Mouse (Mus musculus) stomach, postnatal 0 days (tissue): ENCODE data around the gene Ppp2r1b. TPM values are rescaled to one million over a fixed set of nuclear protein-coding genes. Genes with fewer than 3 reads are reported as not detected.
A peak's percentile ranks its signal among the peaks of the same experiment; 100 is the strongest.

Source experiments
- ATAC-seq: fragments of 200-750 bp; cut with Nextera tagmentation; 2 replicates; pipeline ENCODE4 v1.8.0; 2017; ENCODE audit not compliant: low FRiP score, low TSS enrichment
- DNase-seq: peaks from one replicate; pipeline ENCODE4 v3.0.0-alpha.2; 2016; ENCODE audit warnings: low spot score
- H3K27ac ChIP-seq: fragments of 300-500 bp; sonication (generic); replicated peaks from 2 replicates; pipeline ENCODE4 v1.5.1; 2014; ENCODE audit warnings: mild to moderate bottlenecking, control low read depth
- H3K27me3 ChIP-seq: fragments of 300-500 bp; sonication (generic); 2 replicates; pipeline ENCODE4 v1.6.1; 2014; ENCODE audit warnings: low read length; ENCODE audit not compliant: control insufficient read depth, insufficient read depth
- H3K36me3 ChIP-seq: fragments of 300-500 bp; sonication (generic); 2 replicates; pipeline ENCODE4 v1.6.1; 2014; ENCODE audit warnings: low read length, mixed read lengths; ENCODE audit not compliant: control insufficient read depth, insufficient read depth
- H3K4me1 ChIP-seq: fragments of 300-500 bp; sonication (generic); replicated peaks from 2 replicates; pipeline ENCODE4 v1.6.1; 2014; ENCODE audit warnings: antibody characterized with exemption; ENCODE audit not compliant: control insufficient read depth, insufficient read depth
- H3K4me2 ChIP-seq: fragments of 300-500 bp; sonication (generic); replicated peaks from 2 replicates; pipeline ENCODE4 v1.6.1; 2014; ENCODE audit warnings: low read depth, mild to moderate bottlenecking, control low read depth, moderate library complexity
- H3K4me3 ChIP-seq: fragments of 300-500 bp; sonication (generic); 2 replicates; pipeline ENCODE4 v1.5.1; 2014; ENCODE audit warnings: low read depth, low read length, control low read depth
- H3K9ac ChIP-seq: fragments of 300-500 bp; sonication (generic); 2 replicates; pipeline ENCODE4 v1.6.1; 2014; ENCODE audit warnings: mild to moderate bottlenecking, low read length, control low read depth, mixed read lengths
- H3K9me3 ChIP-seq: fragments of 300-500 bp; sonication (generic); 2 replicates; pipeline ENCODE4 v1.6.1; 2016; ENCODE audit warnings: low read length; ENCODE audit not compliant: control insufficient read depth
- CTCF ChIP-seq: IDR thresholded peaks from 2 replicates; pipeline ENCODE4 v1.5.1; 2016; ENCODE audit warnings: antibody characterized with exemption, low read depth, mild to moderate bottlenecking, moderate library complexity
- EP300 ChIP-seq: optimal IDR thresholded peaks from 2 replicates; pipeline ENCODE3; 2016; ENCODE audit warnings: antibody characterized with exemption
- WGBS: fragments of 180-500 bp; shearing (Covaris S2); extraction: QIAGEN DNeasy Blood & Tissue Kit; methylation state at CpG from one replicate; pipeline ENCODE4 v1.1.7; 2014; 5-methylcytosine and 5-hydroxymethylcytosine counted together
- polyA plus RNA-seq: library from polyadenylated mRNA; unstranded; fragments of >200 nt; fragmentation: Nextera tagmentation; extraction: Ambion mirVana; gene quantifications from 2 replicates; pipeline ENCODE4 v1.2.1, GENCODE M21; 2015

Gene Ppp2r1b
- polyA plus RNA-seq, 1 experiment from 2014 or later, result 32.6 TPM

- 73% methylated on average over 13 of the region's 13 CpGs for WGBS
- no peak overlapping the region for H3K4me2 ChIP-seq
- no peak for DNase-seq
These were observed 3.9 kb upstream of the Ppp2r1b start for GRCm38 (mm10) chr9:50841079-50841789.

GRCm38 (mm10) chr9:50845547-50845946 is 446 bp downstream of the Ppp2r1b start:
- H3K36me3 ChIP-seq, result no peaks in the 10 kb centered on the region
- 74% methylated on average over 9 of the region's 9 CpGs for WGBS
- H3K9ac ChIP-seq, result no peak overlapping the region
- no peaks in the 10 kb centered on the region for H3K4me1 ChIP-seq
- no peaks in the 10 kb centered on the region for H3K9me3 ChIP-seq
- DNase-seq, result no peak
- no peak overlapping the region for H3K4me3 ChIP-seq
- no peak overlapping the region for H3K4me2 ChIP-seq
- TF ChIP-seq CTCF (no peak), EP300 (no peak)
- no peak overlapping the region for H3K27ac ChIP-seq
- ATAC-seq, result no peak
- no peaks in the 10 kb centered on the region for H3K27me3 ChIP-seq

More at GRCm38 (mm10) chr9:50841079-50841789, 3.9 kb upstream of the Ppp2r1b start:
- H3K4me1 ChIP-seq, result no peaks in the 10 kb centered on the region
- no peaks in the 10 kb centered on the region for H3K27me3 ChIP-seq
- H3K27ac ChIP-seq, result no peak overlapping the region
- 0 out of 2 replicates have a peak, but pooled peaks have one; percentile 6 for ATAC-seq
- TF ChIP-seq CTCF, result no peak
- no peak overlapping the region for H3K4me3 ChIP-seq
- no peaks in the 10 kb centered on the region for H3K9me3 ChIP-seq
- no peaks in the 10 kb centered on the region for H3K36me3 ChIP-seq
- H3K9ac ChIP-seq, result no peak overlapping the region

GRCm38 (mm10) chr9:50847133-50847532 is 2.0 kb downstream of the Ppp2r1b start:
- WGBS, result 81% methylated on average over 6 of the region's 6 CpGs
- no peaks in the 10 kb centered on the region for H3K9me3 ChIP-seq
- DNase-seq, result no peak
- TF ChIP-seq CTCF, result no peak
- no peak for TF ChIP-seq EP300
- ATAC-seq, result no peak
- no peak overlapping the region for H3K4me3 ChIP-seq
- H3K36me3 ChIP-seq, result no peaks in the 10 kb centered on the region
- H3K4me2 ChIP-seq, result no peak overlapping the region
- no peaks in the 10 kb centered on the region for H3K27me3 ChIP-seq
- no peak overlapping the region for H3K27ac ChIP-seq
- no peak overlapping the region for H3K9ac ChIP-seq
- H3K4me1 ChIP-seq, result no peaks in the 10 kb centered on the region

- ATAC-seq, result no peak
- WGBS, result 41% methylated on average over 12 of the region's 12 CpGs
- no peak overlapping the region for H3K9ac ChIP-seq
These were observed 2.7 kb downstream of the Ppp2r1b start for GRCm38 (mm10) chr9:50847606-50848368.

GRCm38 (mm10) chr9:50848821-50849220 is 3.7 kb downstream of the Ppp2r1b start:
- ATAC-seq (no peak), DNase-seq (no peak)
- Histone ChIP-seq H3K9ac (no peak overlapping the region), H3K4me2 (no peak overlapping the region), H3K27ac (0 out of 2 replicates have a peak overlapping the region, but pooled peaks have one; percentile 25), H3K4me1 (no peaks in the 10 kb centered on the region), H3K9me3 (no peaks in the 10 kb centered on the region), H3K27me3 (no peaks in the 10 kb centered on the region), H3K4me3 (no peak overlapping the region), H3K36me3 (no peaks in the 10 kb centered on the region)
- 52% methylated on average over 5 of the region's 5 CpGs for WGBS
- no peak for TF ChIP-seq CTCF
- TF ChIP-seq EP300, result no peak

More at GRCm38 (mm10) chr9:50847606-50848368, 2.7 kb downstream of the Ppp2r1b start:
- no peak overlapping the region for H3K27ac ChIP-seq
- H3K9me3 ChIP-seq, result no peaks in the 10 kb centered on the region
- no peak overlapping the region for H3K4me2 ChIP-seq
- H3K4me1 ChIP-seq, result no peaks in the 10 kb centered on the region
- DNase-seq, result peak; percentile 25
- no peak overlapping the region for H3K4me3 ChIP-seq
- H3K27me3 ChIP-seq, result no peaks in the 10 kb centered on the region
- H3K36me3 ChIP-seq, result no peaks in the 10 kb centered on the region
- TF ChIP-seq EP300, result no peak
- TF ChIP-seq CTCF, result no peak

GRCm38 (mm10) chr9:50849249-50849648 is 4.1 kb downstream of the Ppp2r1b start:
- no peak overlapping the region for H3K4me3 ChIP-seq
- DNase-seq (peak; percentile 93), ATAC-seq (peak; percentile 85)
- H3K9ac ChIP-seq, result no peak overlapping the region
- H3K9me3 ChIP-seq, result no peaks in the 10 kb centered on the region
- H3K36me3 ChIP-seq, result no peaks in the 10 kb centered on the region
- H3K27ac ChIP-seq, result peak overlapping the region; percentile 63
- no peaks in the 10 kb centered on the region for H3K27me3 ChIP-seq
- WGBS, result 15% methylated on average over 8 of the region's 8 CpGs
- H3K4me1 ChIP-seq, result no peaks in the 10 kb centered on the region
- H3K4me2 ChIP-seq, result peak overlapping the region; percentile 21
- TF ChIP-seq EP300 (no peak), CTCF (peak; percentile 96)
